Mouse (Mus musculus): Measurements from ENCODE around the gene Hormad2.

DNA sequence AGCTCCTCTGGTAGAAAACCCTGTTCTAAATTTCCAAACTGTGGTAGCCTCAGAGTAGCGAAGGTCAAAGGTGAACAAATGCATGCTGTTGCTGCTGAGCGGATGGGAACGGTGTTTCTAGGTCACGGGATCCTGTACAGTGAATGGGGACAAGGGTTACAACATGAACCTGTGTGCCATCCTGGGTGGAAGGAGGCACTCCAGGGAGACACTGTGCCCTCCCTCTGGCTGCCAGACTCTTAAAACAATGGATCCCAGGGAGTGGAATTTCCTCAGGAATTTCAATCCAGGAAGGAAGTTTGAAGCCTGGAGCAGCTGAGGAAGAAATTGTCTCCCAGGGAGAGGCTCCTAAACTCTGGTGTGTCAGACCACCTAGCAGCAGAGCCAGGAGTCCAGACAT, 25.3 kb upstream of the Hormad2 start:
- TF ChIP-seq CTCF (conservative IDR thresholded peaks at IDR 0.05; ENCODE audit: low read length) = no peak
- no peak for TF ChIP-seq POU5F1 (IDR thresholded peaks at IDR 0.05; ENCODE audit: borderline replicate concordance, low read length)
- TF ChIP-seq NANOG (IDR thresholded peaks at IDR 0.05; ENCODE audit: borderline replicate concordance, low read length) = no peak
